Mouse (Mus musculus): ENCODE results near the gene Slc39a11. TPM values are rescaled to one million over a fixed set of nuclear protein-coding genes. Genes with fewer than 3 reads are reported as not detected.

Slc39a11 gene
- total and polyA plus RNA-seq, 3 experiments = 5.0 to 9.9 (median 5.3) TPM

- TF ChIP-seq CTCF (IDR thresholded peaks at IDR 0.05; ENCODE audit: low read depth, low read length) = no peak
- no peak for TF ChIP-seq GATA1 (IDR thresholded peaks at IDR 0.05; ENCODE audit: borderline replicate concordance, low read length)
- no peak for TF ChIP-seq GATA2 (IDR thresholded peaks at IDR 0.05; ENCODE audit: borderline replicate concordance, low read depth, low read length)
- no peaks in the 10 kb centered on the region for H3K36me3 ChIP-seq (replicated peaks)
- H3K4me1 ChIP-seq (ENCODE audit: insufficient read depth, low read depth, low read length) = 0 out of 2 replicates have a peak, but pooled peaks cover 3% of the 10 kb centered on the region
- H3K4me3 ChIP-seq (ENCODE audit: low read depth, low read length) = no peak overlapping the region
- ATAC-seq (ENCODE audit: extremely low read depth, insufficient number of reproducible peaks, low FRiP score, poor library complexity, severe bottlenecking) (no peak), DNase-seq (ENCODE audit: low spot score) (no peak)
- peaks cover 15% of the 10 kb centered on the region for H3K9me3 ChIP-seq (replicated peaks)
- no peaks in the 10 kb centered on the region for H3K27me3 ChIP-seq (ENCODE audit: insufficient read depth, low read length)
Observed at GRCm38 (mm10) chr11:113638680-113639079, 11.2 kb downstream of the Slc39a11 start.

- Histone ChIP-seq H3K4me1 (ENCODE audit: insufficient read depth, low read depth, low read length) (no peaks in the 10 kb centered on the region), H3K9me3 (replicated peaks) (peaks cover 37% of the 10 kb centered on the region), H3K27me3 (ENCODE audit: insufficient read depth, low read length) (no peaks in the 10 kb centered on the region), H3K4me3 (ENCODE audit: low read depth, low read length) (no peak overlapping the region), H3K36me3 (replicated peaks) (no peaks in the 10 kb centered on the region)
- TF ChIP-seq GATA1 (IDR thresholded peaks at IDR 0.05; ENCODE audit: borderline replicate concordance, low read length) = no peak
- TF ChIP-seq TAL1 (conservative IDR thresholded peaks at IDR 0.05; ENCODE audit: low read depth, low read length) = no peak
- TF ChIP-seq POLR2AphosphoS5 (IDR thresholded peaks at IDR 0.05; ENCODE audit: insufficient replicate concordance, low read depth, low read length) = no peak
- no peak for TF ChIP-seq CTCF (IDR thresholded peaks at IDR 0.05; ENCODE audit: low read depth, low read length)
- no peak for TF ChIP-seq GATA2 (IDR thresholded peaks at IDR 0.05; ENCODE audit: borderline replicate concordance, low read depth, low read length)
- ATAC-seq (ENCODE audit: extremely low read depth, insufficient number of reproducible peaks, low FRiP score, poor library complexity, severe bottlenecking) = no peak
- no peak for DNase-seq (ENCODE audit: low spot score)
Observed at GRCm38 (mm10) chr11:113634699-113635121, 15.2 kb downstream of the Slc39a11 start.

GRCm38 (mm10) chr11:113633398-113633797 is 16.5 kb downstream of the Slc39a11 start:
- ATAC-seq (ENCODE audit: extremely low read depth, insufficient number of reproducible peaks, low FRiP score, poor library complexity, severe bottlenecking) = no peak
- DNase-seq (ENCODE audit: low spot score) = no peak
- Histone ChIP-seq H3K4me1 (ENCODE audit: insufficient read depth, low read depth, low read length) (no peaks in the 10 kb centered on the region), H3K4me3 (ENCODE audit: low read depth, low read length) (no peak overlapping the region), H3K9me3 (replicated peaks) (peaks cover 32% of the 10 kb centered on the region), H3K27me3 (ENCODE audit: insufficient read depth, low read length) (no peaks in the 10 kb centered on the region), H3K36me3 (replicated peaks) (no peaks in the 10 kb centered on the region)
- no peak for TF ChIP-seq TAL1 (conservative IDR thresholded peaks at IDR 0.05; ENCODE audit: low read depth, low read length)
- TF ChIP-seq POLR2AphosphoS5 (IDR thresholded peaks at IDR 0.05; ENCODE audit: insufficient replicate concordance, low read depth, low read length) = no peak
- TF ChIP-seq GATA1 (IDR thresholded peaks at IDR 0.05; ENCODE audit: borderline replicate concordance, low read length) = no peak
- TF ChIP-seq CTCF (IDR thresholded peaks at IDR 0.05; ENCODE audit: low read depth, low read length) = no peak

- Histone ChIP-seq H3K36me3 (replicated peaks) (no peaks in the 10 kb centered on the region), H3K9me3 (replicated peaks) (peaks cover 29% of the 10 kb centered on the region), H3K4me3 (ENCODE audit: low read depth, low read length) (no peak overlapping the region), H3K4me1 (ENCODE audit: insufficient read depth, low read depth, low read length) (no peaks in the 10 kb centered on the region), H3K27me3 (ENCODE audit: insufficient read depth, low read length) (no peaks in the 10 kb centered on the region)
- TF ChIP-seq GATA2 (IDR thresholded peaks at IDR 0.05; ENCODE audit: borderline replicate concordance, low read depth, low read length) = no peak
- TF ChIP-seq CTCF (IDR thresholded peaks at IDR 0.05; ENCODE audit: low read depth, low read length) = no peak
- TF ChIP-seq TAL1 (conservative IDR thresholded peaks at IDR 0.05; ENCODE audit: low read depth, low read length) = no peak
- TF ChIP-seq POLR2AphosphoS5 (IDR thresholded peaks at IDR 0.05; ENCODE audit: insufficient replicate concordance, low read depth, low read length) = no peak
- TF ChIP-seq GATA1 (IDR thresholded peaks at IDR 0.05; ENCODE audit: borderline replicate concordance, low read length) = no peak
- no peak for ATAC-seq (ENCODE audit: extremely low read depth, insufficient number of reproducible peaks, low FRiP score, poor library complexity, severe bottlenecking)
- DNase-seq (ENCODE audit: low spot score) = no peak
Observed at GRCm38 (mm10) chr11:113632303-113632702, 17.6 kb downstream of the Slc39a11 start.

- Histone ChIP-seq H3K4me1 (ENCODE audit: insufficient read depth, low read depth, low read length) (no peaks in the 10 kb centered on the region), H3K4me3 (ENCODE audit: low read depth, low read length) (no peak overlapping the region), H3K36me3 (replicated peaks) (no peaks in the 10 kb centered on the region), H3K9me3 (replicated peaks) (peaks cover 29% of the 10 kb centered on the region), H3K27me3 (ENCODE audit: insufficient read depth, low read length) (no peaks in the 10 kb centered on the region)
- ATAC-seq (ENCODE audit: extremely low read depth, insufficient number of reproducible peaks, low FRiP score, poor library complexity, severe bottlenecking) = no peak
- no peak for DNase-seq (ENCODE audit: low spot score)
- TF ChIP-seq POLR2AphosphoS5 (IDR thresholded peaks at IDR 0.05; ENCODE audit: insufficient replicate concordance, low read depth, low read length) (no peak), GATA1 (IDR thresholded peaks at IDR 0.05; ENCODE audit: borderline replicate concordance, low read length) (no peak), CTCF (IDR thresholded peaks at IDR 0.05; ENCODE audit: low read depth, low read length) (no peak), TAL1 (conservative IDR thresholded peaks at IDR 0.05; ENCODE audit: low read depth, low read length) (no peak), GATA2 (IDR thresholded peaks at IDR 0.05; ENCODE audit: borderline replicate concordance, low read depth, low read length) (no peak)
Observed at GRCm38 (mm10) chr11:113631862-113632261, 18.0 kb downstream of the Slc39a11 start.

GRCm38 (mm10) chr11:113631302-113631701 is 18.6 kb downstream of the Slc39a11 start:
- DNase-seq (ENCODE audit: low spot score) = no peak
- Histone ChIP-seq H3K36me3 (replicated peaks) (no peaks in the 10 kb centered on the region), H3K4me1 (ENCODE audit: insufficient read depth, low read depth, low read length) (no peaks in the 10 kb centered on the region), H3K9me3 (replicated peaks) (peaks cover 23% of the 10 kb centered on the region), H3K4me3 (ENCODE audit: low read depth, low read length) (no peak overlapping the region), H3K27me3 (ENCODE audit: insufficient read depth, low read length) (no peaks in the 10 kb centered on the region)
- no peak for TF ChIP-seq CTCF (IDR thresholded peaks at IDR 0.05; ENCODE audit: low read depth, low read length)
- no peak for TF ChIP-seq POLR2AphosphoS5 (IDR thresholded peaks at IDR 0.05; ENCODE audit: insufficient replicate concordance, low read depth, low read length)
- ATAC-seq (ENCODE audit: extremely low read depth, insufficient number of reproducible peaks, low FRiP score, poor library complexity, severe bottlenecking) = no peak

- no peak for DNase-seq (ENCODE audit: low spot score)
- no peaks in the 10 kb centered on the region for H3K4me1 ChIP-seq (ENCODE audit: insufficient read depth, low read depth, low read length)
- no peak overlapping the region for H3K4me3 ChIP-seq (ENCODE audit: low read depth, low read length)
- no peaks in the 10 kb centered on the region for H3K36me3 ChIP-seq (replicated peaks)
- TF ChIP-seq TAL1 (conservative IDR thresholded peaks at IDR 0.05; ENCODE audit: low read depth, low read length) (no peak), POLR2AphosphoS5 (IDR thresholded peaks at IDR 0.05; ENCODE audit: insufficient replicate concordance, low read depth, low read length) (no peak), CTCF (IDR thresholded peaks at IDR 0.05; ENCODE audit: low read depth, low read length) (no peak)
- ATAC-seq (ENCODE audit: extremely low read depth, insufficient number of reproducible peaks, low FRiP score, poor library complexity, severe bottlenecking) = no peak
- peaks cover 23% of the 10 kb centered on the region for H3K9me3 ChIP-seq (replicated peaks)
- H3K27me3 ChIP-seq (ENCODE audit: insufficient read depth, low read length) = no peaks in the 10 kb centered on the region
Observed at GRCm38 (mm10) chr11:113630642-113631041, 19.2 kb downstream of the Slc39a11 start.
